ENCODE assay signal across 1 mouse cellular context in the genomic region with DNA sequence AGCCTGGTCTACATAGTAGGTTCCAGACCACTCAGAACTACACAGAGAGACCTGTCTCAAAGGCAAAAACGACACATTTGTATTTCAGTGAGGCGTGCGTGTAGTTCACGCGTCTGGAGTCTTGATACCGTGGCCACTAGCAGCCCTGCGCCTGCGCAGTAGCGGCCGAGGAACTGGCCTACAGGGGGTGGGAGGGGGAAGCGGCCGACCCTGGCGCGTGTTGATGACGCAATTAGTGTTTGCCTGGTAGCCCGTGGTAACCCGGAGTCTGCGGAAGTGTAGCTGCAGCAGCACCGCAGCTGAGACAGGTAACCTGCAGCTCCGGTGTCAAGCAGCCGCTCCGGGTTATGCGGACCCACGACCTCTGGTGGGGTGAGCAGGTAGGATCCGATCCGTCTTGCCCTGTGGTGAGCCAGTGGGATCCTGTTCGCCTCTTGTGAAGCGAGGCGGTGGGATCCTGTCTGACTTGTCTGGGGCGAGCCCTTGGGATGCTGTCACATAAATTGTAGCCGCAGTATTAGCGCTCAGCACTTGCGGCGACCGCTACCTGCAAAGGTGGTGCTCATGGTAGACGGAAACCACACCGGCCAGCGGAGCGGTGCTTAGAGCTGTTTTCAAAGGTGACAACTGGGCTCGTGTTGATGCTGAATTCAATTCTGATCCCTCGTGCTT.
TF ChIP-seq lines count a peak whose summit lies in the region.

A gene (plus strand): TSS at position 254 of the 672 bp plus-strand sequence.

TF ChIP-seq in myocyte, 11 proteins besides CTCF, POLR2A, EP300 and RAD21 (continued from another document):
- TF ChIP-seq USF1 (IDR thresholded peaks at IDR 0.05; ENCODE audit: low read depth) (no peak), MYOG (IDR thresholded peaks at IDR 0.05; ENCODE audit: control insufficient read depth in 1 of 3, insufficient read depth in 1 of 3, insufficient read length in 2 of 3, low read depth in 2 of 3) (peak in 1 of 3 experiments; percentile 27)
